Mouse (Mus musculus): ENCODE data around the gene Sdk1. TPM values are rescaled to one million over a fixed set of nuclear protein-coding genes. Genes with fewer than 3 reads are reported as not detected.

Sdk1 gene
- polyA plus RNA-seq, 1 experiment from 2014 or later: 1.9 TPM

- ATAC-seq (ENCODE audit: low FRiP score, low TSS enrichment): no peak
- Histone ChIP-seq H3K36me3 (ENCODE audit: control insufficient read depth, insufficient read depth, low read length) (no peaks in the 10 kb centered on the region), H3K27me3 (ENCODE audit: control insufficient read depth, insufficient read depth, low read length) (no peaks in the 10 kb centered on the region), H3K27ac (replicated peaks; ENCODE audit: low read depth, low read length) (no peak overlapping the region), H3K4me1 (ENCODE audit: control insufficient read depth, insufficient read depth, low read length) (no peaks in the 10 kb centered on the region), H3K9ac (replicated peaks; ENCODE audit: low read length) (no peak overlapping the region), H3K4me2 (ENCODE audit: low read length) (no peak overlapping the region), H3K9me3 (ENCODE audit: control insufficient read depth, low read length) (no peaks in the 10 kb centered on the region), H3K4me3 (replicated peaks; ENCODE audit: low read depth, low read length) (no peak overlapping the region)
- WGBS: 73% methylated on average over 4 of the region's 4 CpGs
- no peak for DNase-seq
These were observed 886.5 kb downstream of the Sdk1 start for GRCm38 (mm10) chr5:142127779-142128178.

- DNase-seq (no peak), ATAC-seq (ENCODE audit: low FRiP score, low TSS enrichment) (no peak)
- no peaks in the 10 kb centered on the region for H3K36me3 ChIP-seq (ENCODE audit: control insufficient read depth, insufficient read depth, low read length)
- no peak overlapping the region for H3K4me2 ChIP-seq (ENCODE audit: low read length)
- WGBS: 46% methylated on average over 5 of the region's 5 CpGs
- H3K9me3 ChIP-seq (ENCODE audit: control insufficient read depth, low read length): no peaks in the 10 kb centered on the region
- H3K9ac ChIP-seq (replicated peaks; ENCODE audit: low read length): no peak overlapping the region
- H3K4me1 ChIP-seq (ENCODE audit: control insufficient read depth, insufficient read depth, low read length): no peaks in the 10 kb centered on the region
- no peaks in the 10 kb centered on the region for H3K27me3 ChIP-seq (ENCODE audit: control insufficient read depth, insufficient read depth, low read length)
- H3K4me3 ChIP-seq (replicated peaks; ENCODE audit: low read depth, low read length): no peak overlapping the region
- no peak overlapping the region for H3K27ac ChIP-seq (replicated peaks; ENCODE audit: low read depth, low read length)
These were observed 886.9 kb downstream of the Sdk1 start for GRCm38 (mm10) chr5:142128181-142128611.

GRCm38 (mm10) chr5:142130004-142130403, 888.7 kb downstream of the Sdk1 start:
- ATAC-seq (ENCODE audit: low FRiP score, low TSS enrichment): no peak
- Histone ChIP-seq H3K9ac (replicated peaks; ENCODE audit: low read length) (no peak overlapping the region), H3K4me1 (ENCODE audit: control insufficient read depth, insufficient read depth, low read length) (0 out of 2 replicates have a peak, but pooled peaks cover 9% of the 10 kb centered on the region), H3K27ac (replicated peaks; ENCODE audit: low read depth, low read length) (0 out of 2 replicates have a peak overlapping the region, but pooled peaks have one; percentile 0), H3K9me3 (ENCODE audit: control insufficient read depth, low read length) (no peaks in the 10 kb centered on the region), H3K27me3 (ENCODE audit: control insufficient read depth, insufficient read depth, low read length) (no peaks in the 10 kb centered on the region), H3K4me2 (ENCODE audit: low read length) (no peak overlapping the region), H3K4me3 (replicated peaks; ENCODE audit: low read depth, low read length) (no peak overlapping the region), H3K36me3 (ENCODE audit: control insufficient read depth, insufficient read depth, low read length) (no peaks in the 10 kb centered on the region)
- WGBS: 2% methylated on average over 2 of the region's 2 CpGs
- DNase-seq: peak; percentile 40

- ATAC-seq (ENCODE audit: low FRiP score, low TSS enrichment): no peak
- Histone ChIP-seq H3K27me3 (ENCODE audit: control insufficient read depth, insufficient read depth, low read length) (no peaks in the 10 kb centered on the region), H3K4me2 (ENCODE audit: low read length) (no peak overlapping the region), H3K27ac (replicated peaks; ENCODE audit: low read depth, low read length) (no peak overlapping the region), H3K9ac (replicated peaks; ENCODE audit: low read length) (no peak overlapping the region), H3K9me3 (ENCODE audit: control insufficient read depth, low read length) (no peaks in the 10 kb centered on the region), H3K36me3 (ENCODE audit: control insufficient read depth, insufficient read depth, low read length) (no peaks in the 10 kb centered on the region), H3K4me1 (ENCODE audit: control insufficient read depth, insufficient read depth, low read length) (0 out of 2 replicates have a peak, but pooled peaks cover 3% of the 10 kb centered on the region), H3K4me3 (replicated peaks; ENCODE audit: low read depth, low read length) (no peak overlapping the region)
- no peak for DNase-seq
- WGBS: 77% methylated on average over 7 of the region's 7 CpGs
These were observed 898.7 kb downstream of the Sdk1 start for GRCm38 (mm10) chr5:142139978-142140377.

GRCm38 (mm10) chr5:142149594-142149993, 908.3 kb downstream of the Sdk1 start:
- no peak for ATAC-seq (ENCODE audit: low FRiP score, low TSS enrichment)
- no peak overlapping the region for H3K4me2 ChIP-seq (ENCODE audit: low read length)
- no peaks in the 10 kb centered on the region for H3K4me1 ChIP-seq (ENCODE audit: control insufficient read depth, insufficient read depth, low read length)
- H3K27ac ChIP-seq (replicated peaks; ENCODE audit: low read depth, low read length): no peak overlapping the region
- 0 out of 2 replicates have a peak, but pooled peaks cover 3% of the 10 kb centered on the region for H3K9me3 ChIP-seq (ENCODE audit: control insufficient read depth, low read length)
- no peak overlapping the region for H3K4me3 ChIP-seq (replicated peaks; ENCODE audit: low read depth, low read length)
- WGBS: 81% methylated on average over 8 of the region's 8 CpGs
- no peaks in the 10 kb centered on the region for H3K27me3 ChIP-seq (ENCODE audit: control insufficient read depth, insufficient read depth, low read length)
- H3K9ac ChIP-seq (replicated peaks; ENCODE audit: low read length): no peak overlapping the region
- no peaks in the 10 kb centered on the region for H3K36me3 ChIP-seq (ENCODE audit: control insufficient read depth, insufficient read depth, low read length)
- DNase-seq: peak; percentile 36

GRCm38 (mm10) chr5:142150756-142151155, 909.5 kb downstream of the Sdk1 start:
- Histone ChIP-seq H3K9ac (replicated peaks; ENCODE audit: low read length) (no peak overlapping the region), H3K27ac (replicated peaks; ENCODE audit: low read depth, low read length) (no peak overlapping the region), H3K4me2 (ENCODE audit: low read length) (no peak overlapping the region), H3K36me3 (ENCODE audit: control insufficient read depth, insufficient read depth, low read length) (no peaks in the 10 kb centered on the region), H3K4me1 (ENCODE audit: control insufficient read depth, insufficient read depth, low read length) (no peaks in the 10 kb centered on the region), H3K27me3 (ENCODE audit: control insufficient read depth, insufficient read depth, low read length) (no peaks in the 10 kb centered on the region), H3K9me3 (ENCODE audit: control insufficient read depth, low read length) (0 out of 2 replicates have a peak, but pooled peaks cover 3% of the 10 kb centered on the region), H3K4me3 (replicated peaks; ENCODE audit: low read depth, low read length) (no peak overlapping the region)
- 97% methylated on average over 4 of the region's 4 CpGs for WGBS
- no peak for DNase-seq
- ATAC-seq (ENCODE audit: low FRiP score, low TSS enrichment): no peak

GRCm38 (mm10) chr5:142156868-142157852, 915.9 kb downstream of the Sdk1 start:
- 82% methylated on average over 17 of the region's 17 CpGs for WGBS
- H3K27ac ChIP-seq (replicated peaks; ENCODE audit: low read depth, low read length): no peak overlapping the region
- ATAC-seq (ENCODE audit: low FRiP score, low TSS enrichment): no peak

GRCm38 (mm10) chr5:142163483-142163882, 922.2 kb downstream of the Sdk1 start:
- H3K27ac ChIP-seq (replicated peaks; ENCODE audit: low read depth, low read length): no peak overlapping the region
- H3K9ac ChIP-seq (replicated peaks; ENCODE audit: low read length): no peak overlapping the region
- no peaks in the 10 kb centered on the region for H3K9me3 ChIP-seq (ENCODE audit: control insufficient read depth, low read length)
- H3K4me3 ChIP-seq (replicated peaks; ENCODE audit: low read depth, low read length): no peak overlapping the region
- no peaks in the 10 kb centered on the region for H3K4me1 ChIP-seq (ENCODE audit: control insufficient read depth, insufficient read depth, low read length)
- H3K36me3 ChIP-seq (ENCODE audit: control insufficient read depth, insufficient read depth, low read length): no peaks in the 10 kb centered on the region
- DNase-seq: no peak
- WGBS: 91% methylated on average over 4 of the region's 4 CpGs
- no peaks in the 10 kb centered on the region for H3K27me3 ChIP-seq (ENCODE audit: control insufficient read depth, insufficient read depth, low read length)
- no peak overlapping the region for H3K4me2 ChIP-seq (ENCODE audit: low read length)
- no peak for ATAC-seq (ENCODE audit: low FRiP score, low TSS enrichment)

More at GRCm38 (mm10) chr5:142156868-142157852, 915.9 kb downstream of the Sdk1 start:
- H3K4me1 ChIP-seq (ENCODE audit: control insufficient read depth, insufficient read depth, low read length): no peaks in the 10 kb centered on the region
- H3K4me3 ChIP-seq (replicated peaks; ENCODE audit: low read depth, low read length): no peak overlapping the region
- no peaks in the 10 kb centered on the region for H3K36me3 ChIP-seq (ENCODE audit: control insufficient read depth, insufficient read depth, low read length)
- no peak for DNase-seq
- no peak overlapping the region for H3K4me2 ChIP-seq (ENCODE audit: low read length)
- 0 out of 2 replicates have a peak, but pooled peaks cover 3% of the 10 kb centered on the region for H3K9me3 ChIP-seq (ENCODE audit: control insufficient read depth, low read length)
- H3K27me3 ChIP-seq (ENCODE audit: control insufficient read depth, insufficient read depth, low read length): no peaks in the 10 kb centered on the region
- no peak overlapping the region for H3K9ac ChIP-seq (replicated peaks; ENCODE audit: low read length)
